Mouse (Mus musculus): ENCODE results near the gene Ripply3. TPM values are rescaled to one million over a fixed set of nuclear protein-coding genes. Genes with fewer than 3 reads are reported as not detected.

The Ripply3 gene
- total RNA-seq, 1 experiment from 2014 or later = not detected

Other genes with a start within 250 kb of the Ripply3 start
- not detected in 3 replicates for gene Sim2, start 243.5 kb upstream of the Ripply3 start, total RNA-seq (2017)
- 21.4 to 41.3 TPM (median 32.1 TPM) in 3 replicates for gene Hlcs, start 14.8 kb upstream of the Ripply3 start, total RNA-seq (2017)
- gene Ttc3, start 42.2 kb downstream of the Ripply3 start, total RNA-seq (2017) = 23.5 to 99.5 TPM (median 37.3 TPM) in 3 replicates
- 14.6 to 31.3 TPM (median 19.6 TPM) in 3 replicates for gene Pigp, start 43.4 kb downstream of the Ripply3 start, total RNA-seq (2017)
- gene Vps26c, start 198.4 kb downstream of the Ripply3 start, total RNA-seq (2017) = 27.9 to 44.3 TPM (median 39.2 TPM) in 3 replicates
- gene Dyrk1a, start 241.6 kb downstream of the Ripply3 start, total RNA-seq (2017) = 87.6 to 107 TPM (median 95.1 TPM) in 3 replicates